Mouse (Mus musculus) limb, embryonic 12.5 days (tissue): ENCODE results near the gene Clec10a. TPM values are rescaled to one million over a fixed set of nuclear protein-coding genes. Genes with fewer than 3 reads are reported as not detected.

Source experiments
- ATAC-seq: fragments of 200-750 bp; cut with Nextera tagmentation; 2 replicates; pipeline ENCODE4 v1.8.0; 2017; ENCODE audit warnings: low read depth, moderate TSS enrichment; ENCODE audit not compliant: insufficient number of reproducible peaks, insufficient read depth, low FRiP score, low TSS enrichment
- H3K27ac ChIP-seq: fragments of 300-500 bp; sonication (generic); 2 replicates; pipeline ENCODE4 v1.5.1; 2016; ENCODE audit warnings: mild to moderate bottlenecking, moderate library complexity
- H3K27me3 ChIP-seq: fragments of 300-500 bp; sonication (generic); 2 replicates; pipeline ENCODE4 v1.6.1; 2016; ENCODE audit warnings: mild to moderate bottlenecking, moderate library complexity
- H3K36me3 ChIP-seq: fragments of 300-500 bp; sonication (generic); 2 replicates; pipeline ENCODE4 v1.6.1; 2016; ENCODE audit warnings: mild to moderate bottlenecking, moderate library complexity
- H3K4me1 ChIP-seq: fragments of 300-500 bp; sonication (generic); replicated peaks from 2 replicates; pipeline ENCODE4 v1.6.1; 2016
- H3K4me2 ChIP-seq: fragments of 300-500 bp; sonication (generic); 2 replicates; pipeline ENCODE4 v1.6.1; 2016; ENCODE audit warnings: mild to moderate bottlenecking, moderate library complexity
- H3K4me3 ChIP-seq: fragments of 300-500 bp; sonication (generic); replicated peaks from 2 replicates; pipeline ENCODE4 v1.5.1; 2016; ENCODE audit warnings: mild to moderate bottlenecking
- H3K9ac ChIP-seq: fragments of 300-500 bp; sonication (generic); replicated peaks from 2 replicates; pipeline ENCODE4 v1.6.1; 2016; ENCODE audit warnings: mild to moderate bottlenecking, moderate library complexity
- H3K9me3 ChIP-seq: fragments of 300-500 bp; sonication (generic); 2 replicates; pipeline ENCODE4 v1.6.1; 2016; ENCODE audit warnings: mild to moderate bottlenecking, moderate library complexity
- WGBS: fragments of 180-500 bp; shearing (Covaris S2); methylation state at CpG from one replicate; pipeline ENCODE4 v1.1.7; 2016; 5-methylcytosine and 5-hydroxymethylcytosine counted together
- polyA plus RNA-seq: library from polyadenylated mRNA; unstranded; fragments of >200 nt; fragmentation: Nextera tagmentation; extraction: Ambion mirVana; gene quantifications from 2 replicates; pipeline ENCODE4 v1.2.1, GENCODE M21; 2016

Gene Clec10a
- polyA plus RNA-seq, 1 experiment from 2014 or later: not detected

GRCm38 (mm10) chr11:70179401-70179800 is 23.4 kb downstream of the Clec10a start:
- no peak for ATAC-seq
- Histone ChIP-seq H3K4me1 (no peaks in the 10 kb centered on the region), H3K9ac (no peak overlapping the region), H3K9me3 (peaks cover 9% of the 10 kb centered on the region; the same call in 1 of the 2 replicates), H3K27me3 (no peaks in the 10 kb centered on the region), H3K4me2 (no peak overlapping the region), H3K27ac (no peak overlapping the region), H3K36me3 (no peaks in the 10 kb centered on the region), H3K4me3 (no peak overlapping the region)
- 39% methylated on average over 14 of the region's 14 CpGs for WGBS

- H3K9ac ChIP-seq: no peak overlapping the region
- peaks cover 9% of the 10 kb centered on the region; the same call in 1 of the 2 replicates for H3K9me3 ChIP-seq
- no peak overlapping the region for H3K27ac ChIP-seq
- H3K4me3 ChIP-seq: no peak overlapping the region
- H3K36me3 ChIP-seq: no peaks in the 10 kb centered on the region
- H3K4me1 ChIP-seq: no peaks in the 10 kb centered on the region
- H3K27me3 ChIP-seq: no peaks in the 10 kb centered on the region
- WGBS: 96% methylated on average over 4 of the region's 4 CpGs
- H3K4me2 ChIP-seq: no peak overlapping the region
- ATAC-seq: no peak
Observed at GRCm38 (mm10) chr11:70180496-70180895, 24.5 kb downstream of the Clec10a start.

GRCm38 (mm10) chr11:70185120-70185519 is 29.1 kb downstream of the Clec10a start:
- Histone ChIP-seq H3K4me1 (no peaks in the 10 kb centered on the region), H3K27me3 (no peaks in the 10 kb centered on the region), H3K4me2 (no peak overlapping the region), H3K36me3 (no peaks in the 10 kb centered on the region), H3K9me3 (no peaks in the 10 kb centered on the region), H3K27ac (no peak overlapping the region), H3K4me3 (no peak overlapping the region), H3K9ac (no peak overlapping the region)
- no peak for ATAC-seq
- 75% methylated on average over 7 of the region's 7 CpGs for WGBS

- no peaks in the 10 kb centered on the region for H3K27me3 ChIP-seq
- H3K4me3 ChIP-seq: no peak overlapping the region
- H3K9ac ChIP-seq: no peak overlapping the region
- no peak overlapping the region for H3K27ac ChIP-seq
- ATAC-seq: no peak
- no peaks in the 10 kb centered on the region for H3K36me3 ChIP-seq
- 81% methylated on average over 28 of the region's 28 CpGs for WGBS
- no peaks in the 10 kb centered on the region for H3K4me1 ChIP-seq
- H3K9me3 ChIP-seq: no peaks in the 10 kb centered on the region
- no peak overlapping the region for H3K4me2 ChIP-seq
Observed at GRCm38 (mm10) chr11:70189319-70190134, 33.5 kb downstream of the Clec10a start.

- Histone ChIP-seq H3K27me3 (no peaks in the 10 kb centered on the region), H3K4me2 (no peak overlapping the region), H3K9me3 (0 out of 2 replicates have a peak, but pooled peaks cover 5% of the 10 kb centered on the region), H3K27ac (no peak overlapping the region), H3K4me1 (no peaks in the 10 kb centered on the region), H3K36me3 (no peaks in the 10 kb centered on the region), H3K9ac (no peak overlapping the region), H3K4me3 (no peak overlapping the region)
- no peak for ATAC-seq
- WGBS: 89% methylated on average over 6 of the region's 6 CpGs
Observed at GRCm38 (mm10) chr11:70191188-70191587, 35.2 kb downstream of the Clec10a start.

- ATAC-seq: no peak
- H3K9me3 ChIP-seq: 0 out of 2 replicates have a peak, but pooled peaks cover 5% of the 10 kb centered on the region
- no peaks in the 10 kb centered on the region for H3K4me1 ChIP-seq
- no peaks in the 10 kb centered on the region for H3K36me3 ChIP-seq
- no peaks in the 10 kb centered on the region for H3K27me3 ChIP-seq
- H3K9ac ChIP-seq: no peak overlapping the region
- H3K4me3 ChIP-seq: no peak overlapping the region
- H3K27ac ChIP-seq: no peak overlapping the region
- 74% methylated on average over 4 of the region's 4 CpGs for WGBS
- H3K4me2 ChIP-seq: no peak overlapping the region
Observed at GRCm38 (mm10) chr11:70192157-70192556, 36.2 kb downstream of the Clec10a start.

GRCm38 (mm10) chr11:70193354-70194285 is 37.6 kb downstream of the Clec10a start:
- no peak for ATAC-seq
- H3K9me3 ChIP-seq: 0 out of 2 replicates have a peak, but pooled peaks cover 5% of the 10 kb centered on the region
- H3K4me1 ChIP-seq: no peaks in the 10 kb centered on the region
- no peak overlapping the region for H3K27ac ChIP-seq
- no peaks in the 10 kb centered on the region for H3K36me3 ChIP-seq
- no peak overlapping the region for H3K4me3 ChIP-seq
- whole genome bisulfite sequencing: 58% methylated on average over 11 of the region's 11 CpGs
- no peak overlapping the region for H3K9ac ChIP-seq
- no peaks in the 10 kb centered on the region for H3K27me3 ChIP-seq
- no peak overlapping the region for H3K4me2 ChIP-seq

GRCm38 (mm10) chr11:70198332-70198731 is 42.3 kb downstream of the Clec10a start:
- no peak overlapping the region for H3K4me3 ChIP-seq
- H3K27ac ChIP-seq: no peak overlapping the region
- no peak overlapping the region for H3K4me2 ChIP-seq
- H3K9me3 ChIP-seq: 0 out of 2 replicates have a peak, but pooled peaks cover 5% of the 10 kb centered on the region
- no peaks in the 10 kb centered on the region for H3K27me3 ChIP-seq
- WGBS: 89% methylated on average over 3 of the region's 3 CpGs
- ATAC-seq: no peak
- H3K4me1 ChIP-seq: no peaks in the 10 kb centered on the region; the same call in 1 of the 2 replicates
- no peak overlapping the region for H3K9ac ChIP-seq
- H3K36me3 ChIP-seq: no peaks in the 10 kb centered on the region

- Histone ChIP-seq H3K9ac (no peak overlapping the region), H3K4me1 (no peaks in the 10 kb centered on the region; the same call in 1 of the 2 replicates), H3K36me3 (no peaks in the 10 kb centered on the region), H3K9me3 (0 out of 2 replicates have a peak, but pooled peaks cover 5% of the 10 kb centered on the region), H3K4me2 (no peak overlapping the region), H3K4me3 (no peak overlapping the region), H3K27ac (no peak overlapping the region), H3K27me3 (no peaks in the 10 kb centered on the region)
- no peak for ATAC-seq
- WGBS: 80% methylated on average over 8 of the region's 8 CpGs
Observed at GRCm38 (mm10) chr11:70199107-70199506, 43.1 kb downstream of the Clec10a start.

GRCm38 (mm10) chr11:70200036-70200608 is 44.1 kb downstream of the Clec10a start:
- Histone ChIP-seq H3K27me3 (no peaks in the 10 kb centered on the region), H3K9me3 (0 out of 2 replicates have a peak, but pooled peaks cover 4% of the 10 kb centered on the region), H3K36me3 (no peaks in the 10 kb centered on the region), H3K4me1 (no peaks in the 10 kb centered on the region; the same call in 1 of the 2 replicates), H3K27ac (no peak overlapping the region), H3K4me2 (no peak overlapping the region), H3K4me3 (no peak overlapping the region), H3K9ac (no peak overlapping the region)
- no peak for ATAC-seq
- 86% methylated on average over 5 of the region's 5 CpGs for WGBS

- Histone ChIP-seq H3K36me3 (no peaks in the 10 kb centered on the region), H3K27ac (no peak overlapping the region), H3K27me3 (peaks cover 2% of the 10 kb centered on the region), H3K4me3 (no peak overlapping the region), H3K4me2 (no peak overlapping the region), H3K9me3 (no peaks in the 10 kb centered on the region), H3K4me1 (no peaks in the 10 kb centered on the region; the same call in 1 of the 2 replicates), H3K9ac (no peak overlapping the region)
- 37% methylated on average over 5 of the region's 5 CpGs for WGBS
- no peak for ATAC-seq
Observed at GRCm38 (mm10) chr11:70201691-70202090, 45.7 kb downstream of the Clec10a start.
